Mouse (Mus musculus) testis, adult 2 months (tissue): ENCODE measurements around the gene Elovl5. TPM values are rescaled to one million over a fixed set of nuclear protein-coding genes. Genes with fewer than 3 reads are reported as not detected.

Experiments used
- H3K27ac ChIP-seq: fragments of 200-500 bp; 2 replicates; pipeline ENCODE4 v1.5.1; 2012; ENCODE audit warnings: low read depth, low read length; ENCODE audit not compliant: control insufficient read depth, insufficient read depth
- H3K27me3 ChIP-seq: fragments of 200-500 bp; 2 replicates; pipeline ENCODE4 v1.6.1; 2012; ENCODE audit warnings: mild to moderate bottlenecking, low read length, moderate library complexity; ENCODE audit not compliant: control insufficient read depth, insufficient read depth
- H3K36me3 ChIP-seq: fragments of 200-500 bp; 2 replicates; pipeline ENCODE4 v1.6.1; 2012; ENCODE audit warnings: mild to moderate bottlenecking, low read length; ENCODE audit not compliant: control insufficient read depth, insufficient read depth
- H3K4me1 ChIP-seq: fragments of 200-500 bp; 2 replicates; pipeline ENCODE4 v1.6.1; 2012; ENCODE audit warnings: low read length; ENCODE audit not compliant: control insufficient read depth, insufficient read depth
- H3K4me3 ChIP-seq: fragments of 200-500 bp; 2 replicates; pipeline ENCODE4 v1.5.1; 2012; ENCODE audit warnings: low read depth, mild to moderate bottlenecking, low read length, moderate library complexity, mixed read lengths; ENCODE audit not compliant: control insufficient read depth
- CTCF ChIP-seq: fragments of 200-500 bp; IDR thresholded peaks from 2 replicates; pipeline ENCODE4 v1.5.1; 2012; ENCODE audit warnings: low read depth, mild to moderate bottlenecking, inconsistent platforms, low read length, moderate library complexity; ENCODE audit not compliant: control insufficient read depth, insufficient read depth, insufficient replicate concordance
- POLR2A ChIP-seq: fragments of 200-500 bp; IDR thresholded peaks from 2 replicates; pipeline ENCODE4 v1.6.1; 2012; ENCODE audit warnings: low read depth, mild to moderate bottlenecking, inconsistent platforms, low read length, moderate library complexity; ENCODE audit not compliant: control insufficient read depth
- polyA plus RNA-seq: library from polyadenylated mRNA; depleted of rRNA; stranded (reverse); fragments of >200 nt; gene quantifications from 2 replicates; pipeline ENCODE4 v1.2.3, GENCODE M21; 2012; rRNA removed

The Elovl5 gene
- polyA plus RNA-seq, 1 experiment = 74.7 TPM

- H3K27ac ChIP-seq = no peak overlapping the region
- H3K36me3 ChIP-seq = no peaks in the 10 kb centered on the region
- no peak for TF ChIP-seq CTCF
- no peak for TF ChIP-seq POLR2A
- no peak overlapping the region for H3K4me3 ChIP-seq
- H3K27me3 ChIP-seq = no peaks in the 10 kb centered on the region
- H3K4me1 ChIP-seq = no peaks in the 10 kb centered on the region
Observed at GRCm38 (mm10) chr9:78027099-78027498, 109.9 kb downstream of the Elovl5 start.

GRCm38 (mm10) chr9:78030835-78031456, 113.8 kb downstream of the Elovl5 start:
- H3K27ac ChIP-seq = no peak overlapping the region
- TF ChIP-seq CTCF = no peak
- no peak for TF ChIP-seq POLR2A
- no peaks in the 10 kb centered on the region for H3K4me1 ChIP-seq
- no peaks in the 10 kb centered on the region for H3K36me3 ChIP-seq
- H3K4me3 ChIP-seq = no peak overlapping the region
- H3K27me3 ChIP-seq = no peaks in the 10 kb centered on the region

GRCm38 (mm10) chr9:78032930-78033329, 115.8 kb downstream of the Elovl5 start:
- H3K27ac ChIP-seq = no peak overlapping the region
- no peak overlapping the region for H3K4me3 ChIP-seq
- H3K27me3 ChIP-seq = no peaks in the 10 kb centered on the region
- H3K36me3 ChIP-seq = no peaks in the 10 kb centered on the region
- H3K4me1 ChIP-seq = no peaks in the 10 kb centered on the region
- TF ChIP-seq POLR2A (no peak), CTCF (no peak)

Other genes starting within 250 kb of the Elovl5 start
- gene Gclc, start 162.8 kb upstream of the Elovl5 start, polyA plus RNA-seq = 11.1 and 12.9 TPM in 2 replicates
- not detected in 2 replicates for gene Gcm1, start 134.6 kb downstream of the Elovl5 start, polyA plus RNA-seq
- 46.1 and 48.8 TPM in 2 replicates for gene Fbxo9, start 191.7 kb downstream of the Elovl5 start, polyA plus RNA-seq
- 8.4 and 10.2 TPM in 2 replicates for gene Ick, start 191.8 kb downstream of the Elovl5 start, polyA plus RNA-seq